Mouse (Mus musculus) thymus, adult 18-20 months (tissue): ENCODE measurements around the gene Olfr313.
"Not testable (repeated sequence)": the region's sequence is repeated elsewhere in the genome, so short reads cannot be mapped to it uniquely, and the experiment has no call there.

Experiments used
- DNase-seq, 2 experiments: peaks; one replicate each; pipeline ENCODE4 v3.0.0; 2022; ENCODE audit warnings: mixed read lengths in 2 of 2

Olfr313 gene

GRCm38 (mm10) chr11:58814700-58815099, at the start of gene Olfr313:
Olfr313 (plus strand) TSS chr11:58815000.
- DNase-seq: not testable (repeated sequence)

- DNase-seq: no peak
These were observed 41.9 kb upstream of the Olfr313 start, which contains the start of gene Olfr315 for GRCm38 (mm10) chr11:58772888-58773287. Olfr315 (plus strand) TSS chr11:58773188.

GRCm38 (mm10) chr11:58782480-58783089, 32.2 kb upstream of the Olfr313 start, which contains the start of gene Olfr314:
Olfr314 (plus strand) TSS chr11:58782952.
- no peak for DNase-seq

GRCm38 (mm10) chr11:58784182-58784581, 30.6 kb upstream of the Olfr313 start:
- DNase-seq: no peak

- DNase-seq: peak; percentile 57 to 75
These were observed 27.1 kb upstream of the Olfr313 start for GRCm38 (mm10) chr11:58787651-58788050.

GRCm38 (mm10) chr11:58788346-58788745, 26.5 kb upstream of the Olfr313 start:
- peak; percentile 37 to 54 for DNase-seq

GRCm38 (mm10) chr11:58789532-58789931, 25.3 kb upstream of the Olfr313 start:
- no peak for DNase-seq

GRCm38 (mm10) chr11:58790053-58790452, 24.7 kb upstream of the Olfr313 start:
- no peak for DNase-seq

GRCm38 (mm10) chr11:58790646-58791045, 24.2 kb upstream of the Olfr313 start:
- DNase-seq: no peak

GRCm38 (mm10) chr11:58795856-58796255, 18.9 kb upstream of the Olfr313 start:
- DNase-seq: no peak

GRCm38 (mm10) chr11:58796850-58797249, 17.9 kb upstream of the Olfr313 start:
- no peak for DNase-seq

- no peak for DNase-seq
These were observed 15.1 kb upstream of the Olfr313 start for GRCm38 (mm10) chr11:58799747-58800146.

- DNase-seq: no peak
These were observed 13.1 kb upstream of the Olfr313 start, which contains the start of gene Fam183b for GRCm38 (mm10) chr11:58801558-58802228. Fam183b (minus strand) TSS chr11:58801960.

GRCm38 (mm10) chr11:58803871-58804270, 10.9 kb upstream of the Olfr313 start:
- no peak for DNase-seq

- DNase-seq: no peak
These were observed 10.4 kb upstream of the Olfr313 start for GRCm38 (mm10) chr11:58804393-58804792.

- DNase-seq: no peak
These were observed 2.8 kb upstream of the Olfr313 start for GRCm38 (mm10) chr11:58812001-58812400.

GRCm38 (mm10) chr11:58815676-58816075, 876 bp downstream of the Olfr313 start:
- DNase-seq: no peak

- DNase-seq: not testable (repeated sequence)
These were observed 14.1 kb downstream of the Olfr313 start, which contains the start of gene Olfr312 for GRCm38 (mm10) chr11:58828937-58829336. Olfr312 (plus strand) TSS chr11:58829237.

GRCm38 (mm10) chr11:58829764-58830163, 15.0 kb downstream of the Olfr313 start:
- peak in 1 of 2 experiments; percentile 52 for DNase-seq

- peak; percentile 45 to 70 for DNase-seq
These were observed 17.7 kb downstream of the Olfr313 start for GRCm38 (mm10) chr11:58832541-58832940.

- not testable (repeated sequence) for DNase-seq
These were observed 24.2 kb downstream of the Olfr313 start, which contains the start of gene Olfr311 for GRCm38 (mm10) chr11:58838951-58839350. Olfr311 (plus strand) TSS chr11:58839251.

GRCm38 (mm10) chr11:58846919-58847461, 32.2 kb downstream of the Olfr313 start, which contains the start of gene Gm12258:
Gm12258 (plus strand) TSS chr11:58847158.
- DNase-seq: peak; percentile 77 to 86

GRCm38 (mm10) chr11:58847636-58848035, 32.8 kb downstream of the Olfr313 start:
- peak in 1 of 2 experiments; percentile 38 for DNase-seq

- no peak for DNase-seq
These were observed 34.9 kb downstream of the Olfr313 start for GRCm38 (mm10) chr11:58849731-58850130.
